Mouse (Mus musculus) layer of hippocampus, postnatal 25 days (tissue): ENCODE data around the gene Mgst3. TPM values are rescaled to one million over a fixed set of nuclear protein-coding genes. Genes with fewer than 3 reads are reported as not detected.
"Not testable (repeated sequence)": the region's sequence is repeated elsewhere in the genome, so short reads cannot be mapped to it uniquely, and the experiment has no call there.

ENCODE experiments used
- DNase-seq, 2 experiments: peaks; one replicate each; pipeline ENCODE4 v3.0.0; 2022; ENCODE audit warnings: mixed read lengths in 2 of 2, low spot score in 1 of 2; ENCODE audit errors: extremely low spot score in 1 of 2
- total RNA-seq, 2 experiments: library from RNA; stranded (reverse); gene quantifications; 2 replicates each; pipeline ENCODE4 v1.2.3; 2021

Mgst3 gene
- total RNA-seq, 2 experiments from 2014 or later: 80.9 to 86.6 TPM

DNA sequence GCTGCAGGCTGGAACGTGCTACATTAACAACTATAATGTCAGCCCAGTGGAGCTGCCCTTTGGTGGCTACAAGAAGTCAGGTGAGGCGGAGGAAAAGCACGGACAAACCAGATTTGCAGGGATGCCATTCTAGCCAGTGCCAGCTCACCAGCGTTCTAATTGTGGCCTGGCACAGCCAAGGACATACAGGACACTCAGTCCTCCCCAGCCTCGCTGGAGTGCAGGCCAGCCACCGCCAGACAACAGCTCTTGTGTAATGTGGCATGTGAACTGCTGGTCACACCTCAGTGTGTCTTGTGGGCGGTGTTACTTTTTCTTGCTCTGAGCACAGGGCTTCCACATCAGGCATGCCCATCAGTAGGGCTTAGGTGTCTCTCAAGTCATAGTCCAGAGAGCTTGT lies 27.8 kb downstream of the Mgst3 start:
- DNase-seq: no peak

DNA sequence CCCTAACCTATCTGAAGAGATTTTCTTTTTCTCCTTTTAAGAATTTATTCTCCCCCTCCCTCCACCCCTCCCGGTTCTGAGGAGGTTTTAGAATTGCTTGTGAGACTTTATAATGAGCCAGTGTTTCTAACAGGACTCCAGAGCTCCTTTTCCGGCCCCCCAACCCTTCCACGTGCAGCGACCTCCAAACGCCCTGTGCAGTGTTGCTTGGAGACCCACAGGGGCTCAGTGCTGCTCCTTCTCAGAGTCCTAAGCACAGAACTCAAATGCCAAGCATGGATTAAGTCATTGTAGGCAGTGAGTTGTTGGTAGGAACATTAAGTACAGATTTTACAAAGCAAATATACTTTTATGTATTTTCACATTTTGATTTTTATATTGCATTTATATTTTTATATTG lies 30.3 kb downstream of the Mgst3 start:
- DNase-seq: no peak

GRCm38 (mm10) chr1:167362819-167363218 lies 30.8 kb downstream of the Mgst3 start:
- DNase-seq: no peak

DNA sequence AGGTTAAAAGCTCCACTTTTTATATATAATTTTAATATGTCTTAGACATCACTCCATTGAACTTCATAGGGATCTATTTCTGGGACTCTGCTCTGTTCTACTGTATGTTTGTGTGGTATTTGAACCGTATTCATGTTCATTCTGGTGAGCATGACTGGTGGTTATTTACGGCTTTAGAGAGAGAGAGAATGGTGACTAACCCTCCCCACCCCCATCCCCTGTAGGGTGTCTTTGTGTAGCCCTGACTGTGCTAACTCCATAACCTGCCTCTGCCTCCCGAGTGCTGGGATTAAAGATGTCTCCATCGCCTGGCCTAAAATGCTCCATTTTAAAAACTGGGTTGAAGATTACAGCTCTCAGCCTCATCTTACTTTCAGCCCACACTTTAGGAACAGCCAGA lies 33.4 kb downstream of the Mgst3 start:
- no peak for DNase-seq

- DNase-seq: no peak
Measured at GRCm38 (mm10) chr1:167358731-167359130, 34.9 kb downstream of the Mgst3 start.

- DNase-seq: no peak
Measured at GRCm38 (mm10) chr1:167357387-167357786, 36.3 kb downstream of the Mgst3 start.

GRCm38 (mm10) chr1:167352403-167352802 lies 41.2 kb downstream of the Mgst3 start:
- DNase-seq: no peak

DNA sequence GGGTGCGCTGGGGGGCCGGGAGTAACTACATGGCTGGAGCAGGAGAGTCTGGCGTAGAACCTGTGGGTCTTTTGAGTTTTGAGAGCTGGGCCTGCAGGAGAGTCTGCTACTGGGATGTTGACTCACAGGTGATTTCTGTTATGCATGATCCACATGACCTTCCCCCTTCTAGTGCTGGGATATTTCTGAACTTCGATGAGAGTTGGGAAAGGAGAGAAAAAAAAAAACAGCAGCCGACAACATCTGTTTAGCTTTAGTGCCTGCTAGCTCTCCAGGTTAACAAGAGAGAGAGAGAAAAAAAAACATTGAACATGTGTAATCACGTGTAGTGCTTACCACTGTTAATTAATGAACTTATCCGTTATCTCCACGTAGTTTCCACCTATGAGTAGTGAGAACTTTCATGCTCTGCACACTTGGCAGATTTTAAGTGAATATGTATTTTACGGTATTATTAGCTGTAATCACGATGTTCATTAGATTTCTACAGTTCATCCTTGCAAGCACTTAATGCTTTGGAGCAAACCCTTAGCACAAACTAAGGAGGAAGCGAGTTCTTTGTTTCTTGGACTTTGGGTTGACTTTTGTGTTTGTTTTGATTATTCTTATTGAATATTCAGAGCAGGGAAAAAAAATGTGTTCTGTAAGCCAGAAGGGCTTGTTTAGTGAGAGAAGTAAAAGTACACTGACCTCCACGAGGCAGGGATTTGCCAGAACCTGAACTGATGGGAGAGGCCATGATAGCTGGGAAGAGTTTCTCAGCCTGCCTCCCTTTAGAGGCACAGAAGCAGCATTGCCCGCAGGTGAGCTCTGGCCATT lies 42.8 kb downstream of the Mgst3 start:
- DNase-seq: no peak

DNA sequence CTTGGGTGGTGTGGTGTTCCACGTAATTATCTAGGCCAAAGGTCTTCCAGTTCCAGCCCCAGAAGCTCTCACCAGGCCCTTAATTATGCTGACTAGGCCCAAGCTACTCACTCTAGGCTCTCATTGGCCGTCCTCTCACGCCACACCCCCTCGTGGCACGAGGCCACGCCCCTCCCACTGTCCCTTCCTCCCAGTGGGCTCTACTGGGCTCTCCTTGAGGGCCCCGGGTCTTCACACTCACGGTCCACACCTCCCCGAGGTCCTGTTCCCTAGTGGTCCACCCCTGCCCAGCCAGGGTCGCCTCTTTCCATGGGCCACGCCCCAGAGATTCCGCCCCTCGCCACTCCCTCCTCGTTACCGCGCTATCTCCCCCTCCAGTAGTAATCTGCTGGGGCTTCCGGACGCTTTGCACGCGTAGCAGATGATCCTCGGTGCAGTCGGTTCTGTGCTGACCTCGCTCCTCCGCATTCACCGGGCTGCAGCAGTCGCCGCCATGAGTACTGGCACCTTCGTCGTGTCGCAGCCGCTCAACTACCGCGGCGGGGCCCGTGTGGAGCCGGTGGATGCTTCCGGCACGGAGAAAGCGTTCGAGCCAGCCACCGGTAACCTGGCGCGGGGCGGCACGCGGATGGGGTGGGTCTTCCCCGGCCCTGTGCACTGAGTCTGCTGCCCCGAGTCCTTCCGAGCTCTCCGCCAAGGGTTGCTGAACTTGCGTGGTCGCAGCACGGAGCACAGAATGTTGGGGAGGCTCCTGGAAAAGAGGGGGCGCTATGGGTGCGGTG lies 43.6 kb downstream of the Mgst3 start, which contains the start of gene Aldh9a1:
TSS of gene Aldh9a1 (plus strand) at position 177 of the 782 bp plus-strand sequence.
- peak; percentile 78 to 81 for DNase-seq

GRCm38 (mm10) chr1:167349206-167349605 lies 44.4 kb downstream of the Mgst3 start:
- not testable (repeated sequence) for DNase-seq

DNA sequence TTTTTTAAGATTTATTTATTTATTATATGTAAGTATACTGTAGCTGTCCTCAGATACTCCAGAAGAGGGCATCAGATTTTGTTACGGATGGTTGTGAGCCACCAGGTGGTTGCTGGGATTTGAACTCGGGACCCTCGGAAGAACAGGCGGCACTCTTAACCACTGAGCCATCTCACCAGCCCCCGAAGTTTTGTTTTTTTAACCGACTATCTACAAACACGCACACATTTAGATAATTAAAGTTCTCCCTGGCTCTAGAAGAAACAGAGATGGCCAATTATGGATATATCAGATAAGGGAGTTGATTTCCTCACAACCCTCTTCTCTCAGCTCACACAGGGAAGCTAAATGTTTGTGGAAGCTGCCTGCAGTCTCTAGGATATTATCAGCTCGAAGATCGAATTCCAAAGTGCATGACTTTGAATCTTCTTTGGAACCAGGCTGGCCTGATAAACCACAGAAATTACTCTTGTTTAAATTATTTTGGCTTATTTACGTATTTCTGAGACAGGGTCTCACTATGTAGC lies 47.6 kb downstream of the Mgst3 start:
- not testable (repeated sequence) for DNase-seq

GRCm38 (mm10) chr1:167342831-167343230 lies 50.8 kb downstream of the Mgst3 start:
- no peak for DNase-seq

- no peak for DNase-seq
Measured at GRCm38 (mm10) chr1:167340910-167341528, 52.6 kb downstream of the Mgst3 start.

GRCm38 (mm10) chr1:167340111-167340787 lies 53.4 kb downstream of the Mgst3 start:
- no peak for DNase-seq

GRCm38 (mm10) chr1:167339177-167339781 lies 54.4 kb downstream of the Mgst3 start:
- DNase-seq: no peak

GRCm38 (mm10) chr1:167337463-167338095 lies 56.1 kb downstream of the Mgst3 start:
- DNase-seq: peak; percentile 83 to 94

GRCm38 (mm10) chr1:167336398-167336797 lies 57.2 kb downstream of the Mgst3 start:
- no peak for DNase-seq

GRCm38 (mm10) chr1:167331106-167331505 lies 62.5 kb downstream of the Mgst3 start:
- no peak for DNase-seq

DNA sequence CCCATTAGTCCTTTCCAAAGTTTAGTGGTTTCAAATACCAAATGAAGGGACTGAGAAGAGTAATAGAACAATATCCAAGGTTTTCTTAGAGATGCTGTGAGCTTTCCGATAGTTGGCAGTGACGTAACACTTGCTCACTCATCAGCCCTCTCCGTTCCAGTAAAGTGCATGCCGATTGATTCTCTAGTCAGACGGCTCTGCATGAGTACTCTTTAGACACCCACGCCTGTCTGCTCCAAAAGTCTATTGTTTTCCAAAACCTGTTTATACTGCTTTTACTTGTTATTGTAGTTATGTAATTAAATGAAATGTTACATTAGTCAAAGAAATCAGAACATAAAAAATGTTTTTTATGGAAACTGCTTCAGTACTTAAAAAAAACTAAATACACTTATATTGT lies 64.9 kb downstream of the Mgst3 start:
- DNase-seq: no peak
